Mouse (Mus musculus): ENCODE measurements around the gene Cnga4. TPM values are rescaled to one million over a fixed set of nuclear protein-coding genes. Genes with fewer than 3 reads are reported as not detected.
"Not testable (repeated sequence)": the region's sequence is repeated elsewhere in the genome, so short reads cannot be mapped to it uniquely, and the experiment has no call there.

Cnga4 gene
- not detected in 2 replicates for polyA plus RNA-seq (2015; fragmentation: Nextera tagmentation; extraction: Ambion mirVana)

DNA sequence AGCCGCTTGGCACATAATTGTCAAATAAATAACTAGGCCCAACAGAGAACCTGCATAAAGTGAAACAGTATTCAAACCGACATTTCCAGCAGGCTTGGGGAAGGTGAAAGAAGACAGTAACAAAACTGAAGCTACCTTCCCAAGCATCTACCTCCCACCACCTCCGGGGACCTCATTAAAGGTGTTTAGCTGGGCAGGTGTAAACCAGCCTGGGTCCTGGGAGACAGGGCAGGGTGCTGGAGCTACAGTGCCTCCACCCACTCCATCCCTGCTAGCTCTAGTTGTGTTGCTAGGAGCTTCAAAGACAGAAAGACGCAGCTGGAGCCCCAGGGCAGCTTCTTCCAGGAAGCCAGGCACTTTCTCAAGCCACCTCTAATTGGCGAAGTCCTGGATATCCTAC is at the start of gene Cnga4:
Cnga4 (plus strand) TSS at position 301 of the 400 bp plus-strand sequence.
- Histone ChIP-seq H3K9me3 (replicated peaks) (no peaks in the 10 kb centered on the region), H3K27ac (replicated peaks) (no peak within 1 kb of the TSS), H3K4me2 (no peak within 1 kb of the TSS), H3K4me3 (replicated peaks) (no peak within 1 kb of the TSS), H3K4me1 (replicated peaks) (peaks cover 14% of the 10 kb centered on the region), H3K27me3 (peaks cover 4% of the 10 kb centered on the region; the same call in 1 of the 2 replicates), H3K36me3 (replicated peaks) (no peaks in the 10 kb centered on the region), H3K9ac (no peak within 1 kb of the TSS)
- 52% methylated on average over 5 of the region's 5 CpGs for WGBS (ENCODE audit: insufficient replicate concordance)
- no peak for ATAC-seq (ENCODE audit: insufficient read depth)

DNA sequence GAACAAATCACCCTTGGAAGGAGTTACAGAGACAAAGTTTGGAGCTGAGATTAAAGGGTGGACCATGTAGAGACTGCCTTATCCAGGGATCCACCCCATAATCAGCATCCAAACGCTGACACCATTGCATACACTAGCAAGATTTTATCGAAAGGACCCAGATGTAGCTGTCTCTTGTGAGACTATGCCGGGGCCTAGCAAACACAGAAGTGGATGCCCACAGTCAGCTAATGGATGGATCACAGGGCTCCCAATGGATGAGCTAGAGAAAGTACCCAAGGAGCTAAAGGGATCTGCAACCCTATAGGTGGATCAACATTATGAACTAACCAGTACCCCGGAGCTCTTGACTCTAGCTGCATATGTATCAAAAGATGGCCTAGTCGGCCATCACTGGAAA is 48.3 kb upstream of the Cnga4 start:
- not testable (repeated sequence) for H3K4me2 ChIP-seq; H3K27ac ChIP-seq (replicated peaks); H3K36me3 ChIP-seq (replicated peaks); H3K4me3 ChIP-seq (replicated peaks); H3K9ac ChIP-seq; H3K9me3 ChIP-seq (replicated peaks); H3K27me3 ChIP-seq; H3K4me1 ChIP-seq (replicated peaks)
- peak; percentile 58 for ATAC-seq (ENCODE audit: insufficient read depth)
- WGBS (ENCODE audit: insufficient replicate concordance): no CpG with 5 or more reads among the region's 5 CpGs

DNA sequence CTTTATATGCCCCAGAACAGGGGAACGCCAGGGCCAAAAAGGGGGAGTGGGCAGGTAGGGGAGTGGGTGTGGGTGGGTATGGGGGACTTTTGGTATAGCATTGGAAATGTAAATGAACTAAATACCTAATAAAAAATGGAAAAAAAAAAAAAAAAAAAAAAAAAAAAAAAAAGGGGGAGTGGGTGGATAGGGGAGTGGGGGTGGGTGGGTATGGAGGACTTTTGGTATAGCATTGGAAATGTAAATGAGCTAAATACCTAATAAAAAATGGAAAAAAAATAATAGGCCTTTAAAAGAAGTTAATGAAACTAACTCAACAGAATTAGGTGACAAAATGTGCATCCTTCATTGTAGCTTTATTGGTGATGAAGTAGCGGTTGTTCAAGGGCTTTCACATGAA is 47.9 kb upstream of the Cnga4 start:
- not testable (repeated sequence) for H3K9ac ChIP-seq; H3K27me3 ChIP-seq; H3K9me3 ChIP-seq (replicated peaks); H3K27ac ChIP-seq (replicated peaks); H3K36me3 ChIP-seq (replicated peaks); H3K4me3 ChIP-seq (replicated peaks); H3K4me1 ChIP-seq (replicated peaks); H3K4me2 ChIP-seq
- peak; percentile 86 for ATAC-seq (ENCODE audit: insufficient read depth)
- WGBS (ENCODE audit: insufficient replicate concordance): 78% methylated on average over 1 of the region's 2 CpGs

DNA sequence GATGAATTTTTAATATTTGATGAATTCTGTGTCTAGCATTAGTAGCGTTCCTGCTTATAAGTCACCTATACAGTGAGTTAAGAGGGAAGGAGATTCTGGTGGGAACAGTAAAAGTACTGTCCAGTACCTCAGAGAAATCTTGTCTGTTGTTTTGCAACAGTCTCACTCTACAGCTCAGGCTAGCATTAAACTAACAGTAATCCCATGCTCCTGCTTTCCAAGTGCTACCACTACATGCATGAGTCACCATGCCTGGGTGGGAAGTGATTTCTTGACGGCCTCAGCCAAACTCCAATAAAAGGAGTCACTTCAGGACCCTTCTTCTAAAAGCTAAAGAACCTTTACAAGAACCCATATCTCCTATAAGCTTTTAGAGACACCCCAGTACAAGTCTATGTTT is 42.7 kb upstream of the Cnga4 start:
- no peak for ATAC-seq (ENCODE audit: insufficient read depth)

DNA sequence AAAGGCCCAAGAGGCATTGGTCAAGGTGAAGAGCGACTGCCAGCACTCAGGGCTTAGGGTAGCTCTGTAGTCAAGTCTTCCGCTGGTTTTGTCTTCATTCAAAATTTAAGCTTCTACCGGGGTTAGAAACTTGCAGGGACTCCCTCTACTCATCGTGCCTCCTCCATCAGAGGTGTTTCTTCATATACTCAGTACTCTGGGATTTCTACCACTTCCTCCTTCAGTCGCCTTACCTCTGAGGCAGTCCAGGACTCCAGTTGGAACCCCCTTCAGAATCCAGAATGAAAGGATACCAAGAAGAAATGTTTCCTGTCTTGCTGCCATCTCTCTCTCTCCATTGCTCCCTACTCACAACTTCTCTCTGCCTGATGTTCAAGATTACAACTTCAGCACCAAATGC is 37.1 kb upstream of the Cnga4 start:
- Histone ChIP-seq H3K36me3 (replicated peaks) (0 out of 2 replicates have a peak, but pooled peaks cover 2% of the 10 kb centered on the region), H3K9ac (no peak overlapping the region), H3K27me3 (no peaks in the 10 kb centered on the region), H3K4me2 (no peak overlapping the region), H3K9me3 (replicated peaks) (no peaks in the 10 kb centered on the region), H3K27ac (replicated peaks) (no peak overlapping the region), H3K4me1 (replicated peaks) (no peaks in the 10 kb centered on the region), H3K4me3 (replicated peaks) (no peak overlapping the region)
- no peak for ATAC-seq (ENCODE audit: insufficient read depth)
- WGBS (ENCODE audit: insufficient replicate concordance): 55% methylated on average over 5 of the region's 5 CpGs

More for the DNA sequence above, 42.7 kb upstream of the Cnga4 start:
- Histone ChIP-seq H3K9ac (no peak overlapping the region), H3K4me3 (replicated peaks) (no peak overlapping the region), H3K9me3 (replicated peaks) (no peaks in the 10 kb centered on the region), H3K27me3 (no peaks in the 10 kb centered on the region), H3K4me2 (no peak overlapping the region), H3K27ac (replicated peaks) (no peak overlapping the region), H3K4me1 (replicated peaks) (no peaks in the 10 kb centered on the region), H3K36me3 (replicated peaks) (no peaks in the 10 kb centered on the region)
- WGBS (ENCODE audit: insufficient replicate concordance): 70% methylated on average over 2 of the region's 2 CpGs

DNA sequence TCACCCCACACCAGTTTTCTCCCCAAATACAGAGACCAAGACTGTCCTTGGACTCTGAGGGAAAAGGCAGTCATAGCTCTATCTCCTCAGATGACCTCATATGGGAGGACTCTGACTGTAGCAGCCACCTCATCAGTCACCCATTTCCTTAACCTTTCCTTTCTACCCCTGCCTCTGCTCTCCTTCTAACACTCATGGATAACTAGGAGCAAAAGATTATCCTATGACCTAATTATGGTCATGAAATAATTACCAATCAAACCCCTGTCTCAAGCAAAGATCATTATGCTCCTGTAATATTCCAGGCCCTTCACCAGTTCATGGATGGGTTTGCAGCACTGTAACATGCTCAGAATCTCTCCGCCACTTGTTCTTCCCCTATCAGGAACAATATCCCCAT is 36.4 kb upstream of the Cnga4 start, which contains the start of gene Olfr692:
Olfr692 (plus strand) TSS at position 301 of the 400 bp plus-strand sequence.
- ATAC-seq (ENCODE audit: insufficient read depth): no peak
- WGBS (ENCODE audit: insufficient replicate concordance): 56% methylated on average over 1 of the region's 1 CpGs

DNA sequence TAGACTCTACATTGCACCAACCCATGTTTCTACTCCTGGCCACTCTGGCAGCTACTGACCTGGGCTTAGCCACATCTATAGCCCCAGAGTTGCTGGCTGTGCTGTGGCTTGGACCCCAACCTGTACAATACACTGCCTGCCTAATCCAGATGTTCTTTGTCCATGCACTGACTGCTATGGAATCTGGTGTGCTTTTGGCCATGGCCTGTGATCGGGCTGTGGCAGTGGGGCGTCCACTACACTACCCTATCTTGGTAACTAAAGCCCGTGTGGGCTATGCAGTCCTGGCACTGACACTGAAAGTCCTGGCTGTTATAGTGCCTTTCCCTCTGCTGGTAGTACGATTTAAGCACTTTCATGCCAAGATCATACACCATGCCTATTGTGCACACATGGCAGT is 35.8 kb upstream of the Cnga4 start:
- no peak for ATAC-seq (ENCODE audit: insufficient read depth)
- Histone ChIP-seq H3K36me3 (replicated peaks) (0 out of 2 replicates have a peak, but pooled peaks cover 2% of the 10 kb centered on the region), H3K4me3 (replicated peaks) (no peak overlapping the region), H3K4me1 (replicated peaks) (peaks cover 2% of the 10 kb centered on the region; the same call in 1 of the 2 replicates), H3K4me2 (no peak overlapping the region), H3K9me3 (replicated peaks) (no peaks in the 10 kb centered on the region), H3K27ac (replicated peaks) (no peak overlapping the region), H3K27me3 (no peaks in the 10 kb centered on the region), H3K9ac (no peak overlapping the region)
- 65% methylated on average over 4 of the region's 4 CpGs for WGBS (ENCODE audit: insufficient replicate concordance)

More for the DNA sequence above, 36.4 kb upstream of the Cnga4 start, which contains the start of gene Olfr692:
- no peak within 1 kb of the TSS for H3K9ac ChIP-seq
- no peak within 1 kb of the TSS for H3K27ac ChIP-seq (replicated peaks)
- H3K9me3 ChIP-seq (replicated peaks): no peaks in the 10 kb centered on the region
- H3K4me1 ChIP-seq (replicated peaks): no peaks in the 10 kb centered on the region
- 0 out of 2 replicates have a peak, but pooled peaks cover 2% of the 10 kb centered on the region for H3K36me3 ChIP-seq (replicated peaks)
- H3K4me2 ChIP-seq: no peak within 1 kb of the TSS
- H3K4me3 ChIP-seq (replicated peaks): no peak within 1 kb of the TSS
- no peaks in the 10 kb centered on the region for H3K27me3 ChIP-seq

DNA sequence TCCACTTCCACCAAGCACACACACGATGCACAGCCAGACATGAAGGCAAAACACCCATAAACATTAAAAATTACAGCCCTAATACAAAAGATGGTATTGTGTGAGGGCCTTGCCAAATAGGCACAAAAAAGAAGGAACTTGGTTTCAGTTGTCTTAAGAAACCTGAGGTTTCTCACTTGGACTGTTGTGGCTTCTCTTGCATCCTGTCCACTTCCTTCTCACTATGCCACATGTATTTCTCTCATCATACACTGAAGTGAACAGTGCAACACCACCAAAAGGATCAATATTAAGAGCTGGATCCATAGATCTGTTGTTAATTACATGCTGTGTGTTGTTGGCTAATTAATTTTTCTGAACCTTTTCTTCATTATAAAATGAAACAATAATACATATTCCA is 31.5 kb upstream of the Cnga4 start:
- WGBS (ENCODE audit: insufficient replicate concordance): 26% methylated on average over 1 of the region's 1 CpGs
- no peak overlapping the region for H3K27ac ChIP-seq (replicated peaks)
- ATAC-seq (ENCODE audit: insufficient read depth): no peak

DNA sequence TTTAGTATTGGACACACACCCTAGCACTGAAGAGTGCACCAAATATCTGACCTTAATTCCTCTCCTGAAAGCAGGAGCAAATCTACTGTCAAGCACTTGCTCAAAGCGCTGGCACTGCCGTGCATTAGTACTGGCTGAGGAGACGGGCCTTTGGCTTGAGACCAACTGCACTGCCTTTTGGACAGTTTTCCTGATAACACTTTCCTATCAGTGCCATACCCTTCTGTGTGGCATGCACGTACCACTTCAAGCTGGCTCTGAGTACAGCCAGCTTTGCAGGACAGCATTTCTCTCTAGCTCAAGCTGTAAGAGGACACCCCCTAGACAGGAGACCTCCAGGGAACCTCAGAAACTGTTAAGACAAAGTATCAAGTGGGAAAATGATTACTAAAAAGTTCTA is 30.9 kb upstream of the Cnga4 start:
- 23% methylated on average over 4 of the region's 4 CpGs for WGBS (ENCODE audit: insufficient replicate concordance)
- Histone ChIP-seq H3K27ac (replicated peaks) (peak overlapping the region; percentile 19; the same call in 1 of the 2 replicates), H3K27me3 (no peaks in the 10 kb centered on the region), H3K4me3 (replicated peaks) (no peak overlapping the region), H3K4me1 (replicated peaks) (peaks cover 3% of the 10 kb centered on the region; the same call in 1 of the 2 replicates), H3K9ac (no peak overlapping the region), H3K4me2 (no peak overlapping the region), H3K9me3 (replicated peaks) (no peaks in the 10 kb centered on the region), H3K36me3 (replicated peaks) (peaks cover 24% of the 10 kb centered on the region)
- ATAC-seq (ENCODE audit: insufficient read depth): no peak; the same call in 1 of the 2 replicates

More for the DNA sequence above, 31.5 kb upstream of the Cnga4 start:
- peaks cover 18% of the 10 kb centered on the region; the same call in 1 of the 2 replicates for H3K36me3 ChIP-seq (replicated peaks)
- no peak overlapping the region for H3K9ac ChIP-seq
- peaks cover 3% of the 10 kb centered on the region; the same call in 1 of the 2 replicates for H3K4me1 ChIP-seq (replicated peaks)
- H3K4me3 ChIP-seq (replicated peaks): no peak overlapping the region
- no peaks in the 10 kb centered on the region for H3K9me3 ChIP-seq (replicated peaks)
- no peaks in the 10 kb centered on the region for H3K27me3 ChIP-seq
- no peak overlapping the region for H3K4me2 ChIP-seq

DNA sequence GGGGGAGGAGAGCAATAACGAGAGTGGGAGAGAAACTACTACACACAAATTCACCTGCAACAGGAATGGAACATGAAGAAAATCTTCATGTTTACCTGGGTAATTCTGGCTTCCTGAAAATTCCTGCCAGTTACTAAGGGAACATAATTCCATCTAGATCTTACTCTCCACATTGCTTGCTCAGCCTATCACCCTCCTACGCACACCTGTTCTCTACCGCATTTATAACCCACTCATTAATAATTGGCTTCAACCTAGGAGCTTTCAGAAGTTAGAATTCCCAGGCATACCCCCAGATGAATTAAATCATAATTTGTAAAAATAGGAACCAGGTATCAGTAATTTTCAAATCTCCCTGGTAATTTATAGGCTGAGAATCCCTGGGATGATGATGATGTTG is 30.4 kb upstream of the Cnga4 start:
- 86% methylated on average over 3 of the region's 3 CpGs for WGBS (ENCODE audit: insufficient replicate concordance)

DNA sequence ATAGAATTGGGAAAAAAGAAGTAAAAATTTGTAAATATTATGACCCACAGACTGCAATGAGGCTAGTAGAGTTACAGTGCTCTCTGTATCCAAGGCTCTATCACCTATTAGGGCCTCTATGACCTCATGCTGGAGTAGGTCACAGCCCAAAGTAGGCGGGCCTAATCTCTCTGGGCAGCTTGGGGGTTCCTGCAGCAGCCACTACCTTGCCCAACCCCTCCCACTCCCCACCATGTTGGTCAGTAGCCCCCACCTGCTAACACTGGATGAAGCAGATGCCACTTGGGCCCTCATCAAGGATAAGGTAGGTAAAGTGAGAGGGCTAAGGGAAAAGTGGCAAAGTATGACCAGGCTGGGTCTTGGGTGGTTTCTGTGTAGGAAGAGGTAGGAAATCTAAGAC is 29.5 kb upstream of the Cnga4 start, which contains the start of gene Gm5901:
Gm5901 (plus strand) TSS at position 173 of the 400 bp plus-strand sequence.
- H3K9me3 ChIP-seq (replicated peaks): no peaks in the 10 kb centered on the region
- H3K9ac ChIP-seq: no peak within 1 kb of the TSS
- H3K36me3 ChIP-seq (replicated peaks): peaks cover 37% of the 10 kb centered on the region
- no peak within 1 kb of the TSS for H3K4me2 ChIP-seq
- WGBS (ENCODE audit: insufficient replicate concordance): 59% methylated on average over 1 of the region's 1 CpGs
- H3K4me3 ChIP-seq (replicated peaks): no peak within 1 kb of the TSS
- ATAC-seq (ENCODE audit: insufficient read depth): no peak
- H3K27ac ChIP-seq (replicated peaks): no peak within 1 kb of the TSS
- peaks cover 3% of the 10 kb centered on the region; the same call in 1 of the 2 replicates for H3K4me1 ChIP-seq (replicated peaks)
- H3K27me3 ChIP-seq: no peaks in the 10 kb centered on the region

More for the DNA sequence above, 30.4 kb upstream of the Cnga4 start:
- H3K4me3 ChIP-seq (replicated peaks): no peak overlapping the region
- no peaks in the 10 kb centered on the region for H3K27me3 ChIP-seq
- no peak for ATAC-seq (ENCODE audit: insufficient read depth)
- no peak overlapping the region for H3K4me2 ChIP-seq
- 0 out of 2 replicates have a peak overlapping the region, but pooled peaks have one; percentile 19 for H3K27ac ChIP-seq (replicated peaks)
- no peak overlapping the region for H3K9ac ChIP-seq
- peaks cover 3% of the 10 kb centered on the region; the same call in 1 of the 2 replicates for H3K4me1 ChIP-seq (replicated peaks)
- H3K9me3 ChIP-seq (replicated peaks): no peaks in the 10 kb centered on the region
- peaks cover 28% of the 10 kb centered on the region for H3K36me3 ChIP-seq (replicated peaks)

DNA sequence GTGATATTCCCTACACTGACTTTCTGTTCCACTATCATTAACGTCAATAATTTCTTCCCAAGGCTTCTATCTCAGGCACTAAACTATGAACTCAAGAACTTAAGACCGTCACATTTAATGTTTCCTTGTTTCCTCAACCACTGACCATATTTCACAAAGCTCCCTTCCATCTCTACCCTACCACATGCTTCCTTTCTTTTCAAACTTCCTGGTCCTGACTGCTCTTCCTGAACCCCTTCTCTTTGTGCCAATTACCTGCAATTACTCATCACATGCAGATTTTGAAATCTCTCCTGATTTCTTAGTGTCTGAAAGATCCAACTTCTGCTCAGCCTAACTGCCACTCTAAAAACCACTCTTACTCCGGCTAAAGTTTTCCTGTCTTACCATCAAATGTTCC is 24.0 kb upstream of the Cnga4 start:
- no peaks in the 10 kb centered on the region for H3K27me3 ChIP-seq
- 69% methylated on average over 3 of the region's 3 CpGs for WGBS (ENCODE audit: insufficient replicate concordance)
- no peaks in the 10 kb centered on the region for H3K4me1 ChIP-seq (replicated peaks)
- H3K4me3 ChIP-seq (replicated peaks): no peak overlapping the region
- H3K9me3 ChIP-seq (replicated peaks): no peaks in the 10 kb centered on the region
- no peak overlapping the region for H3K27ac ChIP-seq (replicated peaks)
- ATAC-seq (ENCODE audit: insufficient read depth): no peak
- peaks cover 81% of the 10 kb centered on the region for H3K36me3 ChIP-seq (replicated peaks)
- no peak overlapping the region for H3K4me2 ChIP-seq
- no peak overlapping the region for H3K9ac ChIP-seq
